In the genomic region with DNA sequence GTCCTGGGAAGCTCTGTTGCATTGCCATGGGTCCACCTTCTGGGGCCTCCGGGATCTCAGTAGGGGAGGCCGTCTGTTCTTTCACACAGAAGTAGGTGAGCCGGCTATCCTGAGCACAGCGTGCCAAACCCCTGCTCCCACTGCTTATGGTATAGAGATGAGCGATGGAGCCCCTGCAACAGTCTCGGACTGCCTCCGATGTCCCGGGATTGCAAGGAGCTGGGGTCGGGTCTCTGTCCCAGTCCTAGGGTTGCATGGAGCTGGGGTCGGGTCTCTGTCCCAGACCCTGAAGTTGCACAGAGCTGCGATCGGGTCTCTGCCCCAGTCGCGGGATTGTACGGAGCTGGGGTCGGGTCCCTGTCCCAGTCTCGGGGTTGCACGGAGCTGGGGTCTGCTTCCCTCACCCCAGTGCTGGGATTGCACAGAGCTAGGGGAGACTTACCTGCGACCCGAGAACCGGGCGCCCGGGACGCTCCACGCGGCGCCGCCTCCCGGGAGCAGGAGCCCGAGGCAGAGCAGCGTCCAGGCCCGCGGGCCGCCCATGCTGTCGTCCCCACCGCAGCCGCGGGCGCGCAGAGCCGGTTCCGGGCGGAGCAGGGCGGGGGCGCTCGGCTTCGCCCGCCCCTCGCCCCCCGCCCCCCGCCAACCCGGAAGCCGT, we compare ENCODE assay signal across 8 mouse cellular contexts. TPM values are rescaled to one million over a fixed set of nuclear protein-coding genes. Genes with fewer than 3 reads are reported as not detected.
DNase-seq lines count a peak whose midpoint lies in the region; ATAC-seq and TF ChIP-seq lines count a peak whose summit lies in the region.

Gene Emid1 (minus strand): TSS at position 578 of the 658 bp plus-strand sequence.

- peak within 1 kb of the TSS; percentile 39 for H3K4me3 ChIP-seq in cerebellum, adult 2 months (replicated peaks; ENCODE audit: insufficient read depth, low read depth, low read length)
- H3K4me3 ChIP-seq in hindbrain, embryonic 11.5 days (ENCODE audit: low read depth, low read length): peak within 1 kb of the TSS; percentile 52
- peak within 1 kb of the TSS; percentile 56 for H3K4me3 ChIP-seq in liver, embryonic 13.5 days (replicated peaks)

- H3K36me3 ChIP-seq in hindbrain, embryonic 11.5 days (ENCODE audit: control insufficient read depth, insufficient read depth, low read length): no peaks in the 10 kb centered on the region
- no peaks in the 10 kb centered on the region for H3K36me3 ChIP-seq in liver, embryonic 13.5 days

- WGBS in cerebellum, adult 2 months: 4% methylated on average over 52 of the region's 53 CpGs
- WGBS in hindbrain, embryonic 11.5 days: under 1% methylated on average over 46 of the region's 53 CpGs
- WGBS in liver, embryonic 13.5 days (ENCODE audit: insufficient replicate concordance): under 1% methylated on average over 52 of the region's 53 CpGs

- H3K27ac ChIP-seq in cerebellum, adult 2 months (ENCODE audit: insufficient read depth, low read length): no peak within 1 kb of the TSS
- H3K27ac ChIP-seq in hindbrain, embryonic 11.5 days (ENCODE audit: low read depth, low read length): no peak within 1 kb of the TSS
- no peak within 1 kb of the TSS for H3K27ac ChIP-seq in liver, embryonic 13.5 days

- H3K4me2 ChIP-seq in hindbrain, embryonic 11.5 days (replicated peaks; ENCODE audit: low read depth, low read length): peak within 1 kb of the TSS; percentile 96
- H3K4me2 ChIP-seq in liver, embryonic 13.5 days: peak within 1 kb of the TSS; percentile 71

- no peaks in the 10 kb centered on the region; the same call in 1 of the 2 replicates for H3K27me3 ChIP-seq in cerebellum, adult 2 months (ENCODE audit: control insufficient read depth, insufficient read depth, low read length)
- H3K27me3 ChIP-seq in hindbrain, embryonic 11.5 days (ENCODE audit: control insufficient read depth, insufficient read depth, low read length): no peaks in the 10 kb centered on the region
- H3K27me3 ChIP-seq in liver, embryonic 13.5 days: peaks cover 44% of the 10 kb centered on the region

- ATAC-seq in hindbrain, embryonic 11.5 days (ENCODE audit: low FRiP score): peak; percentile 28
- peak; percentile 37; the same call in 1 of the 2 replicates for ATAC-seq in liver, embryonic 13.5 days (ENCODE audit: low read depth)
- ATAC-seq in neutrophil, adult 5-6 weeks (ENCODE audit: extremely low read depth, insufficient number of reproducible peaks, low FRiP score, poor library complexity, severe bottlenecking): no peak

- no peak for DNase-seq in cerebellum, adult 2 months
- DNase-seq in cerebellum, adult 9-10 months: no peak
- DNase-seq in spleen, postnatal 10 days (ENCODE audit: low spot score in 2 of 2): peak; percentile 20 to 44
- DNase-seq in spleen, postnatal 4 days (ENCODE audit: low spot score in 2 of 2): no peak
- DNase-seq in hindbrain, embryonic 11.5 days (ENCODE audit: low spot score): peak; percentile 70
- no peak for DNase-seq in liver, embryonic 13.5 days
- DNase-seq in natural killer cell, adult 2 months (ENCODE audit: low spot score in 2 of 2): no peak

- no peak for TF ChIP-seq CTCF in cerebellum, adult 2 months (IDR thresholded peaks at IDR 0.05; ENCODE audit: borderline replicate concordance, insufficient read depth, low read depth, low read length)

- no peaks in the 10 kb centered on the region for H3K9me3 ChIP-seq in hindbrain, embryonic 11.5 days (ENCODE audit: control insufficient read depth, low read length)
- H3K9me3 ChIP-seq in liver, embryonic 13.5 days (replicated peaks): no peaks in the 10 kb centered on the region

- peak within 1 kb of the TSS; percentile 74 for H3K9ac ChIP-seq in hindbrain, embryonic 11.5 days (ENCODE audit: low read depth, low read length)
- H3K9ac ChIP-seq in liver, embryonic 13.5 days: peak within 1 kb of the TSS; percentile 46

- peaks cover 28% of the 10 kb centered on the region for H3K4me1 ChIP-seq in cerebellum, adult 2 months (ENCODE audit: control insufficient read depth, insufficient read depth, low read length)
- peaks cover 20% of the 10 kb centered on the region for H3K4me1 ChIP-seq in hindbrain, embryonic 11.5 days (replicated peaks; ENCODE audit: control insufficient read depth, insufficient read depth, low read length)
- peaks cover 38% of the 10 kb centered on the region for H3K4me1 ChIP-seq in liver, embryonic 13.5 days (replicated peaks)

- no peak for TF ChIP-seq POLR2A in cerebellum, adult 2 months (IDR thresholded peaks at IDR 0.05; ENCODE audit: borderline replicate concordance, insufficient read depth, low read length)

RNA-seq across cellular contexts. Expression of gene Emid1, which starts in this region (rescaled TPM):
- 13.3 and 18.7 TPM in 2 replicates for polyA plus RNA-seq in cerebellum, adult 2 months (2012; rRNA removed)
- 19.2 and 22.7 TPM in 2 replicates for polyA plus RNA-seq in hindbrain, embryonic 11.5 days (2014; fragmentation: Nextera tagmentation; extraction: Ambion mirVana)
- 4.3 and 4.5 TPM in 2 replicates for polyA plus RNA-seq in liver, embryonic 13.5 days (2015; fragmentation: Nextera tagmentation; extraction: Ambion mirVana)
- total RNA-seq in neutrophil, adult 5-6 weeks (2017): 13.4 and 15.8 TPM in 2 replicates

Comparison
In these comparisons a context has a peak if more than half of its experiments do, and no peak if none do; other contexts are left out.
1. DNase-seq: peak in spleen, postnatal 10 days (2 of 2) and hindbrain, embryonic 11.5 days (single experiment); none in cerebellum, adult 2 months (0 of 2), cerebellum, adult 9-10 months (single experiment), spleen, postnatal 4 days (0 of 2), liver, embryonic 13.5 days (single experiment) and natural killer cell, adult 2 months (0 of 2).
2. Peak in every context shown above with its lines, with median percentiles within 50 percentile points of each other: H3K4me3 ChIP-seq.